Mouse (Mus musculus): ENCODE results near the gene Eva1c.
A peak's percentile ranks its signal among the peaks of the same experiment; 100 is the strongest.

The Eva1c gene

GRCm38 (mm10) chr16:90921471-90922159 is 95.1 kb downstream of the Eva1c start:
- DNase-seq (ENCODE audit: low spot score), result no peak

DNA sequence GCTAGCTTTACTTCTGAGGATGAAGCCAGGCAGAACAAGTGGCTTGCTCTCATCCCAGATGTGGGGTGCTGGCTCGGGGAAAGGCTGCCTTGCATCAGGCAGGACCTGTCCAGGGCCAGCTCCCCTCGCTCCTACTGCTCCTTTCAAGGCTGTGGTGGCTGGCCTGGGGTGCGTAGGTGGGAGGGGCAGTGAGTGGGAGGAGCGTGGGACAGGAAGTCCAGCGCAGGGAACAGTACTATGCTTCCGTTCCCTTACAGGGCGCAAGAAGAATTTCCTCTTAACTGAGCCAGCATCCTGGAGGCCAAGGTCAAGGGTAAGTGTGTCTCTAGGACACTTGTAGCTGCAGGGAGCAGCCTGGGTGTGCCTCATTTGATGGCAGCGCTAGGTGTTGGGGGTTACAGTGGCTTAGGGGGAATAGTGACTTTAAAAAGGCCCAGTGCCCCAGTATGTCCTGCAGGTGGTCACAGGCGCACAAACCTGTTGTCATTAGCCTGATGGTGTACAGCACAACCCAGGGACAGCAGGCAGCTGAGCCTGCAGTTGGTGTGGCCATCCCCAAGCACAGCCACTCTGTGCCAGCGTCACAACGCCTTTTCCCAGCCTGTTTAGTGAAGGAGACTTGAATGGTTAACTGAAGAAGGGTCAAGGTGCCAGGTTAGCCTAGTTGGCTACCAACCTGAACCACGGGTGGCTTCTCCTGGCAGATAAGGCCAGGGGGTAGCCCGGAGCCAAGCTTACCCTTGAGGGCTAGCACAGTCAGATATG is 98.3 kb downstream of the Eva1c start:
- DNase-seq (ENCODE audit: low spot score), result no peak

GRCm38 (mm10) chr16:90925461-90925860 is 98.9 kb downstream of the Eva1c start:
- peak; percentile 51 for DNase-seq (ENCODE audit: low spot score)

GRCm38 (mm10) chr16:90927446-90927845 is 100.9 kb downstream of the Eva1c start:
- no peak for DNase-seq (ENCODE audit: low spot score)

- DNase-seq (ENCODE audit: low spot score), result no peak
Measured at GRCm38 (mm10) chr16:90933534-90934176, 107.1 kb downstream of the Eva1c start.

- DNase-seq (ENCODE audit: low spot score), result peak; percentile 46
Measured at GRCm38 (mm10) chr16:90934193-90934686, 107.7 kb downstream of the Eva1c start.

DNA sequence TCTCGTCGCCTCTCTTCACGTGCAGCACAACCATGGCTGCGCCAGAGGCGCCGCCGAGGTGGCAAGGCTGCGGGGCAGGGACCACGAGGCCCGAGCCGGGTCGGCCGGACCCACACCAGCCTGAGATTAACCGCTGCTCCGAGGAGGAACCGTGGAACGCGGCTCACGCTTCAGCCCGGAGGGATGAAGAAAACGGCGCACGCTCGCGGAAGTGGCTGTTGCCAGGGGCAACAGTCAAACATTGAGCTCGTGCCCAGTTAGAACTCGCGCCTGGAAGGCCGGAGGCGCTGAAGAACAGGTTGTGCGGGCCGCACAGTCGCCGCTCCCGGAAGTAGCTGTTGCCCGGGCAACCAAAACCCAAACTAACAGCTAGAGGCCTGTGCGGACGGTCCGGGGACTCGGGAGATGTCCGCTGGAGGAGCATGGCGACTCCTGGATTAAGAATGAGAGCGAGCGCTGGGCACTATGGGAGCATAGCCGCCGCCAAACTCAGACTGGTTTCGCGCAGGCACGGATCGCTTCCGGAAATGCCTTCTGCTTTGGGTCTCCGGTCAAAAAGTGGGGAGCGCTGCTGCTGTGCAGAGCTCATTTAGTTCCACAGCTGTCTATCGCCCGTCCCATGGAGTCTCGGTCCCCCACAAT is 108.3 kb downstream of the Eva1c start, which contains the start of gene Cfap298:
TSS of gene Cfap298 (minus strand) at position 428 of the 642 bp plus-strand sequence.
- peak; percentile 89 for DNase-seq (ENCODE audit: low spot score)

- no peak for DNase-seq (ENCODE audit: low spot score)
Measured at GRCm38 (mm10) chr16:90941246-90941645, 114.7 kb downstream of the Eva1c start.

DNA sequence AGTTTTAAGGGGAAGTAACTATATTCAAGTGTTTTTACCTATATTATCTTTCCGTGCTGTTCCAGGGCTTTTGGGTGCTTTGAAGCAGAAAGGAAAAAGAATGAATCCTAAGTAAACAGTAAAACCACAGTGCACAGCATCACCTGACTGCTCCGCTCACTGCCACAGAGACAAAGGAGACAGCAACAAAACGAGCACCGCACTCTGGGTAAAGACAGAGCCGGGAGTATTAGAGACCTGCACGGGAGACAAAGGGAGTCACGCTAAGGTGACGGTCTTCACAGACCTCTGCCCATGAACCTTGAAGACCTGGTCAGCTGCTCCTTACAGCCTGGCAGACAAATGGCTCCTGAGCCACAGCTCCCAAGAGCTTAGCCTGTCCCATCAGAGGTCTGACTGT is 120.5 kb downstream of the Eva1c start:
- no peak for DNase-seq (ENCODE audit: low spot score)

DNA sequence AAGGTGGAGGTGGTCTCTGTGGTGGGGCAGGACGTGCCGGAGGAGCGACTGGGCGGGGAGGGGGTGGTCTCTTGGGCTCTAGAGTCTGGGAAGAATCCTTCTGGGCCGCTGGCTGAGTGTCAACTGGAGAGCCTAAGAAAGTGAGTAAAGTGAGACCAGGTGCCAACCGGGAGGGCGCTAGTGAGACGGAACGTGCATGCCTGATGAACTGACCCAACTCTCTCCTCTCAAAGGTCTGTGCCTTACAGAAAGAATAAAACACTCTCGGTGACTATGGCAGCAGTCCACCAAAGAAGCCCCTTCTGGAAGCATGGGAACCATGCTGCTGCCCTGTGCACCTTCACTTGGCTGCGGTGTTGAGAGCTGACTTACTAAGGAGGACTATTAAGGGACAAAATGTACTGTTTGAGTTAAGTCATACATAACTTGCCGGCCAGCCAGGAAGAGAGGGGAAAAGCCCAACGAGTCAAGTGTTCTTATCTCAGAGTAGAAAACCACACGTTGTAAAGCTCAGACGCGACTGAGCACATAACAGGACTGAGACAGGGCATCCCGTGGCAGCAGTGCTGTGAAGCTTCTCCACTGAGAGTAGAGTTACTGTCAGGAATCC is 123.9 kb downstream of the Eva1c start:
- no peak for DNase-seq (ENCODE audit: low spot score)

GRCm38 (mm10) chr16:90953147-90953546 is 126.6 kb downstream of the Eva1c start:
- DNase-seq (ENCODE audit: low spot score), result no peak

DNA sequence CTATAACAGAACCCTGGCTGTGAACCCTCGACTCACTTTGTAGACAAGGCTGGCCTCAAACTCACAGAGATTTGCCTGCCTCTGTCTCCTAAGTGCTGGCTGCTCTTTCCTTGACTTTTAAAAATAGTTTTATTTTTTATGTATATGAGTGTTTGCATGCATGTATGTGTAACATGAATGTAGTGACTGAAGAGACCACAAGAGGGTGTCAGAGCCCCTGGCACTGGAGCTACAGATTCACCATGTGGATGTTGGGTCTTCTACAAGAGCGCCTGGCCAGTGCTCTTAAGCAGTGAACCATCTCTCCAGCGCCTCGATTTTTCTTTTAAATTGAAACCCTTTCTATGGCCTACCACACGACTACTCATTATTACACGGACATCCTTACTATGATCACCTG is 127.3 kb downstream of the Eva1c start:
- DNase-seq (ENCODE audit: low spot score), result no peak
